Mouse (Mus musculus) embryo, embryonic 10.5 days (tissue): ENCODE measurements around the gene Pvr.

Source experiments
- DNase-seq: peaks from one replicate; pipeline ENCODE4 v3.0.0-alpha.2; 2015; ENCODE audit warnings: low spot score

Pvr gene

DNA sequence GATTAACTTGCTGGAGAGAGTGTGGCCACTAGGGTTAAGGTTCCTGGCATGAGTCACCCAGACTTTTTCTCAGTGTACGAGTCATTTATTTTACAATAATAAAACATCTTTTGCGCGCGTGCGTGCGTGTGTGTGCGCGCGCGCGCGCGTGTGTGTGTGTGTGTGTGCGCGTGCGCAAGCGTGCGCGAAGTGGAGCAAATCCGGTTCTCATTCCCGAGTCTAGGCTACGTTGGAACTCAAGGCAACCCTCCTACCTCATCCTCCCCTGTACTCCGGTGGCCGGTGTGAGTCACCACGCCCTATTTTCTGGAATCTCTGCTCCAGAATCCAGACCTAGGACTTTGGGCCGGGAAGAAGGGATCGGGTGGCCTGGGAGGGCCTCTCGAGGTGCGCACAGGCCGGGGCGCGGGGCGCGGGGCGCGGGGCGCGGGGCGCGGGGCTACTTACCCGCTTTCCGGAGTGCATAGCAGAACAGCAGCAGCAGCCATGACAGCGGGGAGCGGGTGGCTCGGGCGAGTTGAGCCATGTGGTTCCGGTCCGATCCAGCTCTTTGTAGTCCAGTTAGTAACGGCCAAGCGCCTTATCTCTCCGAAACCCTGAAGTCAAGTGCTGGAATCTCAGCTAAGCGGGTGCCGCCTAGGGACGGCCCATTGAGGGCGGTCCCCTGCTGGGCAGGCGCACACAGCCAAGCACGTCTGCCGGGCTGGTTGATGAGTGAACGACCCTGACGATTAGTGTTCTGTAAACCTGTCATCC, at the start of gene Pvr:
TSS of gene Pvr (minus strand) at position 655 of the 756 bp plus-strand sequence.
- peak; percentile 75 for DNase-seq

DNA sequence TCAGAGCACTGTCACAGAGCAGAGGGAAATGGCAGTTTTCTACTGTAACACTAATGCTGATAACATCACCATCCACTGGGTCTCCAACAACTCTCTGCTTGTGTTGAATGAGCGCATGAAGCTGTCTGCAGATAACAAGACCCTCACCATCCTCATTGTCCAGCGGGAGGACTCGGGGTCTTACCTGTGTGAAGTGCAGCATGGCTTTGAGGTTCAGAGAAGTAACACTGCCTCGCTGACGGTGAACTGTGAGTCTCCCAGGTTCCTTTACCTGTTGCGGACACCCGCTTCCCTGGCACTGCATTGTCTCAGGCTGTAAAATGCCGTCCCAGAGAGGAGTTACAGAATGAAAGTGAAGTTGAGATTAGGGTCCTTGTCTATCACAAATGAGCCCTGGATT, 49.2 kb upstream of the Pvr start:
- DNase-seq = no peak

DNA sequence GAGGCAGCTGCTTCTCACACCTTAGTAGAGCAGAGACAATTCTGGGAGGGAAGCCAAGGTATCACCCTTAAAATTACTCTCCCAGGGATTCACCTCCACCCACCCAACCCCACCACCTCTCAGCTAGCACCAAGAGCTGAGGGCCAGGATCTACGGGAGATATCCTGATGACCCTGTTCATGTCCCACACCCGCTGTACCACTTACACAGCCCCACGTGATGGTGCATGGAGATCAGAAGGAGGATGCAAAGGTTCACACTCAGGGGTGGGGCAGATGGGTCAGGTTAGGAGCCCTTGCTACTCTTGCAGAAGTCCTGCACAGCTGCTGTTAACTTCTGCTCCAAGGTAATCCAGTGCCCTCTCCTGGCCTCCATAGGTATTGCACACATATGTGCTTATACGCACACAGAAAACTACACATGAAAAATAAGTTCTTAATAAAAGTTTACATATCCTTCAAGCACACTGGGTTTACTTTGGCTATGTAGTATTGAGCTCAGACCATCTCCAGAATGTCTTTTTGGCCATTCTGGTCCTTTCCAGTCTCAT, 48.7 kb upstream of the Pvr start:
- no peak for DNase-seq

GRCm38 (mm10) chr7:19969106-19969505, 48.1 kb upstream of the Pvr start:
- no peak for DNase-seq

- no peak for DNase-seq
Measured at GRCm38 (mm10) chr7:19964985-19965579, 44.1 kb upstream of the Pvr start, which contains the start of gene Ceacam20. Ceacam20 (plus strand) TSS chr7:19965412.

- no peak for DNase-seq
Measured at GRCm38 (mm10) chr7:19962423-19962822, 41.5 kb upstream of the Pvr start.

GRCm38 (mm10) chr7:19956341-19956781, 35.4 kb upstream of the Pvr start:
- DNase-seq = peak; percentile 93

DNA sequence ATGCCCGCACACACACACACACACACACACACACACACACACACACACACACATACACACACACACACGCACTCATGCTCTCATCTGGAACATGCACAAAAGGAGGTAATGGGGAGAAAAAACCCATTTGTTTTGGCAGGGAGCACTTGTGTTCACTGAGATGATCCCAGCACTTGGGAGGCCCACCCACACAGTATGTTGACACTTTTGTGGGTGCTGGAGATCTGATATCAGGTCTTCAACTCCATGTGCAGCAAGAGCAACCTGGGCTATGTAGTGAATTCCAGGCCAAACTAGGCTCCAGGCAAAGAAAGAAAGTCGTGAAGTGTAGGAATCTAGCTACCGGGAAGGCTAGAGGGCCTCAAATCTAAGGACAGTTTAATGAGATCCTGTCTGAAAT, 34.9 kb upstream of the Pvr start:
- DNase-seq = no peak

DNA sequence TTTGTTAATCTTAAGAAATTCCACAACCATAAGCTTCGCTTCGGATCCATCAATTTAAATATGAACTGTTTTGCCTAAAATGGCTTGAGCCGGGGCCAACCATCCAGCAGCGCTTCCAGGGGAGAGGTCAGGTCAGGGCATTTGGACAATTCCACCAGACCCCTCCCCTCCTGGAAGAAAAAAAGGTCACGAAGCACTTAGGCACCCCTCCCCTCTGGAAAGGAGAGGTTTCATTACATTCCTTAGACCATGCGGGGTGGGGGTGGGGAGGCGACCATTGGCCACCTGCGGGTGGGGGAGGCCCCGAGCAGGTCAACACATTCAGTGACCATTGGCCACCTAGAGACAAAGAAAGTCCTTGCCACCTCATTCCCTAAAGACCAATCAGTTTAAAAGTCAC, 32.1 kb upstream of the Pvr start:
- peak; percentile 50 for DNase-seq

- DNase-seq = peak; percentile 59
Measured at GRCm38 (mm10) chr7:19952320-19952986, 31.5 kb upstream of the Pvr start.

DNA sequence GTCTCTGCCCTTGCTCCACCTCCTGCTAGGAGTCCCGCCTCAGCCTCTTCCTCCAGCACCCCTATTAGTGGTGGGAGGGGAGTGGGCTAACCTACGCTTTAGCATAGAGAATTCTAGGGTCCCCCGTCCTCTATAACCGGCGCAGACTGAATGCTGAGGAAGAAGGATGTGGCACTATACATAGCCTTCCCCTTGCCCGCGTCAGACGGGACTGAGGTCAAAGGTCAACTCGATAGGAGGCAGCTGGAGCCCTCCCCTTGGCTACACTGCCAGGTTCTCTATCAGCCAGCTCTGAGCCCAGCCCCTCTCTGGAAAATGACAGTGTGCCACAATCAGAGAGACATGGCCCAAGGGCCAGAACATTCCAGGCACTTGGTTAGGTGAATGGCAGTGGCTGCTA, 29.6 kb upstream of the Pvr start, which contains the start of gene Igsf23:
TSS of gene Igsf23 (minus strand) at position 168 of the 400 bp plus-strand sequence.
- peak; percentile 30 for DNase-seq

GRCm38 (mm10) chr7:19949996-19950395, 29.0 kb upstream of the Pvr start:
- DNase-seq = no peak

DNA sequence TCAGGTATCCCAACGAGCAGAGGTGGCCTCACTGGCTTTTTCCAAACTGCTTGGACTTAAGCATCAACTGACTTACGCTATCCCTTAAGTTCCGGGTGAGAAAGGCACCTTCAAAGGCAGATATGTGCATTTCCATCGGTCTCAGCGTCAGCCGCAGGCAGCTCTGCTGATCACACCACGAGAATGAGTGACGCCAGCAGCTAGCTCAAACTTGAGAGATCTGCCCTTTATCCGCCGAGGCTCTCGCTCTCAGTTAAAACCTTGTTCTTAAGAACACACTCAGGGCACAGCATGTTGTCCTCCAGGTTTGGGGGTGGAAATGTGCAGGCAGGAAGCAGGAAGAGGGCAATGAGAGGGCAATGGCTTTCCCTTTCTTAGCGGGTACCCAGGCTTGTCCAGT, 28.0 kb upstream of the Pvr start:
- no peak for DNase-seq

DNA sequence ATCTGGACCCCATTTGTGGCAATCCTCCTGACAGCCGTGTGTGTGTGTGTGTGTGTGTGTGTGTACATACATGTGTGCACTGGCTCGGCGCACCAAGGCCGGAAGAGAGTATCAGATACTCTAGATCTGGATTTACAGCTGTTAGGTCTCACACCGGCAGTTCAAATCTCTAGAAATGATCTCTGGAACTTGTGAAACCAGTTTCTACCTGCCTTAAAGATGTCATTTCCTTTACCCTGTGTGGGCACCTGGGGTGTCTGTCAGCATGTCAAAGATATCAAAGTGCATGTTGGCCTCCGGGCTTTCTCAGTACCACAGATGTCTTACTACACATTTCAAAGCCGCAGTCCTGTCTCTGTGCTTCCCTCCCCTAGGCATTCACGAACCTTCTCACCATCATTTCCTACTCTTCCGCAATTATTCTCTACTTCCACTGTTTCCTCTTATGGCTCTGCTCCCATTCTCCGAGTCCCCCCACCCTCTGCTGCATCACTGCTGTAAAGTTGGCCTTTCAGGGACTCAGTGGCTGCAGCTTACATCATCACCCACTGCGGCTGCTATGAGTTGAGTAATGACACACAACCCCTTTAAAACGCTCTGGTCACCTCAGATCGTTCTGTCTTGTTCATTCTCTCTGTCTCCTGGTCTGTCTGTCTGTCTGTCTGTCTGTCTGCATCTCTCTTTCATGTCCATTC, 25.0 kb upstream of the Pvr start:
- DNase-seq = no peak

DNA sequence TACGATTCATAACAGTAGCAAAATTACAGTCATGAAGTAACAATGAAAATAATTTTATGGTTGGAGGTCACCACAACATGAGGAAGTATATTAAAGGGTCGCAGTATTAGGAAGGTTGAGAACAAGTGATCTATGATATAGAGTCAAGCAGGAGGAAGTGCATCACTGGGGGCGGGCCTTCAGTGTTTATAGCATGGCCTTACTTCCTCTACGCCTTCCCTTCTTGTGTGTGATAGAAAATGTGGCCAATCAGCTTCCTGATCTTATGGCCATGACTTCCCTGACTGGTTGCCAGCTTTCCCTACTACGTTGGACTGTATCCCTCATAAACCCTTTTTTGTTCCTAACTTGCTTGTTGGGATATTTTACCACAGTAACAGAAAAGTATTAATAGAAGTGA, 24.2 kb upstream of the Pvr start:
- DNase-seq = no peak

DNA sequence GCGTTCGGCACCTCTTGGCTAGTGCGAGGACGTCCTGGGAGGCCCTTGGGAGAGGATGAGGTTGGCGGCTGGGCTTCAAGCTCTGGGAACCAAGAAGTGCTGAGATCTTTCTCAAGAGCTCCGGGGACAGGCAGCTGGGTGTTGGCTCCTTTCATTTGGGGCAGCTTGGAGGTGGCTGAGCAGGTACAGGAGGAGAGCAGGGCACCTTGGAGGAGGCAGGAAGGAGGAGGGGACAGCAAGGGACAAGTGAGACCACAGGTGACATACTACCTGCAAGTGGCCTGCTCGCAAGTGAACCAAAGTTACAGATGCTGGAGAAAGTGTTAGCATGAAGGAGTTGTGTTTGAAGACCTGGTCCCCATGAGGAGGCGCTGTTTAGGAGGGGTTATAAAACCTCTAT, 23.7 kb upstream of the Pvr start:
- no peak for DNase-seq

DNA sequence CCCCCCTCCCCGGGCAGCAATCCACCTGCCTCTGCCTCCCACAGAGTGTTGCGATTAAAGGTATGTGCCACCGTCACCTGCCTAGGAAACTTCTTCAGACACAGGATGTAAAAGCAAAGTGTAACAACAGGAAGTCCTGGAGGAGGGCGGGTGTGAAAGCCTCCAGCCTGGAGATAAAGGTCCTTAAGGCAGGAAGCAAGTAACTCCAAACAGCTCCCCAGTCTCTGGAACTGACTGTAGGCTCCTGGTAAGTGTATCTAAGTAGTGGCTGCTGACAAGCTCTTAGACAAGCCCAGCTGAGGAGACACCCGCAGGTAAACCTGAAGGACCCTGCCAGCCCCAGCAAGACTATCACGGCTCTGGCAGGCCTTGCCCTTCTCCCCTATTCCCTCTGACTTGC, 19.3 kb upstream of the Pvr start:
- no peak for DNase-seq

DNA sequence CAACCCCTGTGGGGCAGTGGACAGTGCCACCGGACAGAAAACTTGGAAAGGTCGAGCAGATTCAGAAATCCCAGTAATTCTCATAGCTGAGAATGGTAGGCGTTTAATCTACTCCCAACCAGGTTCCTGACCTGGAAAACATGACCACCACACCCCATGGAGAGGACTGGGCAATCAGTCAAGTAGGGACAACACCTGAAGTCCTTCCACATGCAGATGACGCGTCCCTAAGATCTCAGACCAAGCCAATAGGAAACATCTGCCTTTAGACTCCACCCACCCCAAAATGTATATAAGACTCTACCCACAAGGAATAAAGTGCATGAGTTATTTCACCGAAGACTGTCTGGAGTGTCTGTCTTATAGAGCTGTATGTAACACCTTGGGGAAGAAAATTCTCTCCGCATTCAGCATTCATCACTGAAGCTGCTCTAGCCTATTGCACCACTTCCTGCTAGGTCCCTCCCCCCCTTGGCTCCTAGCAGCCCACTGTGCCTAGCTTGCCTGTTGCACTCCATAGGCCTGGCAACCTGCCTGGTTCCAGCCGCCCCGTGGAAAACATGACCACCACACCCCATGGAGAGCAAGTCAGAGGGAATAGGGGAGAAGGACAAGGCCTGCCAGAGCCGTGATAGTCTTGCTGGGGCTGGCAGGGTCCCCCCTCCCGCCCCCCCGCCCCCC, 18.7 kb upstream of the Pvr start:
- DNase-seq = no peak

DNA sequence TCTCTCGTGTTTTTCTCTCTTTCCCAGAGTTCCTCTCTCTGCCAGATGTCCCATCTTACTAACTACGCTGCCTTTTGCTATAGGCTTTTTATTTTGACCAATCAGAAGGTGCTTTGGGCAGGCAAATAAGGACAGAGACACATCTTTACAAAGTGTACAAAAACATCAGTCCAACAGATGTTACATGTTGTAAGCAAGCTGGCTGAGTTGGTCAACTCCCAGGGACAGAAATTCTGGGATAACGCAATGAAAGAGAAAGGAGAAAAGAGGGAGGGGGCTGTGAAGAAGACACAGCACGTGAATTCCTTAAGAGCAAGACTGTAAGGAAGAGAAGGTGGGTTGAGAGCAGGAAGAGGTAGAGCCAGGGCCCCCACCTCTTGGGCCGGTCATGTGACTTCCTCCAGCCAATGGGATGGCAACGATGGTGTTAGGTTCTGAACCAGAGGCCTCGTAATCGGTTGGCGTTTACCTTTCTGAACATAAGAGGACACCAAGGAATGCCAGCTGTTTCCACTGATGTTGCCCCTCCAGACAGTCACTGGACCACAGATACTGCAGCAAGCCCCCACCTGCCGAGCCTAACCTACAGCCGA, 16.4 kb upstream of the Pvr start:
- DNase-seq = no peak

DNA sequence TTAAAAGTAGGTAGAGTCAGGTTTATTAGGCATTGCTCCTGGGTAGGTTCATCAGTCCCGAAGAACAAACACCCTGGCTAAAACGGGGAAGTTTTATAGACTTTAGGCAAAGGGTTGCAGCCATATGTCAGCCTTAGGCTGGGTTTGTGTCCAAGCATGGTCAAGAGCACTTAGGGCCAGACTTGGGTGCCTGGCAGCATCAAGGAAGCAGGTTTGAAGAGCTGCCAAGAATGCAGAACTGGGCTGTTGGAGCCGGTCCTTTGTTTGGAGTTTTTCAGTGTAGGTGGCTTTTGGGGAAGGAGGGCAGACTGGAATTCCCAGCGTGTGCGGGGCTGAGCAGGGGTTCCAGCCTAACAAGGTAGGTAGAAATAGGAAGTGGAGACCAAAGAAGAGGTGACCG, 15.0 kb upstream of the Pvr start:
- DNase-seq = no peak

- no peak for DNase-seq
Measured at GRCm38 (mm10) chr7:19935171-19935751, 14.3 kb upstream of the Pvr start.
